Mouse (Mus musculus) hindbrain, embryonic 16.5 days (tissue): Measurements from ENCODE around the gene Fcrls. TPM values are rescaled to one million over a fixed set of nuclear protein-coding genes. Genes with fewer than 3 reads are reported as not detected.

ENCODE experiments used
- ATAC-seq: fragments of 200-750 bp; cut with Nextera tagmentation; 2 replicates; pipeline ENCODE4 v1.8.0; 2017; ENCODE audit warnings: moderate TSS enrichment, moderate library complexity
- H3K27ac ChIP-seq: fragments of 300-500 bp; sonication (generic); 2 replicates; pipeline ENCODE4 v1.5.1; 2014; ENCODE audit warnings: low read depth, mild to moderate bottlenecking, control low read depth, low read length, moderate library complexity
- H3K27me3 ChIP-seq: fragments of 300-500 bp; sonication (generic); replicated peaks from 2 replicates; pipeline ENCODE4 v1.6.1; 2014; ENCODE audit warnings: low read length; ENCODE audit not compliant: control insufficient read depth, insufficient read depth
- H3K36me3 ChIP-seq: fragments of 300-500 bp; sonication (generic); 2 replicates; pipeline ENCODE4 v1.6.1; 2014; ENCODE audit warnings: mild to moderate bottlenecking, low read length, moderate library complexity, mixed read lengths; ENCODE audit not compliant: control insufficient read depth, insufficient read depth
- H3K4me1 ChIP-seq: fragments of 300-500 bp; sonication (generic); 2 replicates; pipeline ENCODE4 v1.6.1; 2014; ENCODE audit warnings: low read depth, low read length; ENCODE audit not compliant: control insufficient read depth, insufficient read depth
- H3K4me2 ChIP-seq: fragments of 300-500 bp; sonication (generic); 2 replicates; pipeline ENCODE4 v1.6.1; 2014; ENCODE audit warnings: mild to moderate bottlenecking, low read length, control low read depth, moderate library complexity
- H3K4me3 ChIP-seq: fragments of 300-500 bp; sonication (generic); 2 replicates; pipeline ENCODE4 v1.5.1; 2014; ENCODE audit warnings: mild to moderate bottlenecking, low read length, control low read depth, moderate library complexity
- H3K9ac ChIP-seq: fragments of 300-500 bp; sonication (generic); 2 replicates; pipeline ENCODE4 v1.6.1; 2014; ENCODE audit warnings: low read depth, mild to moderate bottlenecking, control low read depth, low read length, moderate library complexity
- H3K9me3 ChIP-seq: fragments of 300-500 bp; sonication (generic); 2 replicates; pipeline ENCODE4 v1.6.1; 2014; ENCODE audit warnings: mild to moderate bottlenecking, low read length, moderate library complexity; ENCODE audit not compliant: control insufficient read depth
- WGBS: fragments of 180-500 bp; shearing (Covaris S2); extraction: QIAGEN DNeasy Blood & Tissue Kit; methylation state at CpG from one replicate; pipeline ENCODE4 v1.1.7; 2014; 5-methylcytosine and 5-hydroxymethylcytosine counted together
- polyA plus RNA-seq: library from polyadenylated mRNA; unstranded; fragments of >200 nt; fragmentation: Nextera tagmentation; extraction: Ambion mirVana; gene quantifications from 2 replicates; pipeline ENCODE4 v1.2.1, GENCODE M21; 2015

The Fcrls gene
- polyA plus RNA-seq, 1 experiment from 2014 or later, result 15.9 TPM

GRCm38 (mm10) chr3:87223636-87224035 lies 39.9 kb downstream of the Fcrls start:
- no peaks in the 10 kb centered on the region; the same call in 1 of the 2 replicates for H3K27me3 ChIP-seq

DNA sequence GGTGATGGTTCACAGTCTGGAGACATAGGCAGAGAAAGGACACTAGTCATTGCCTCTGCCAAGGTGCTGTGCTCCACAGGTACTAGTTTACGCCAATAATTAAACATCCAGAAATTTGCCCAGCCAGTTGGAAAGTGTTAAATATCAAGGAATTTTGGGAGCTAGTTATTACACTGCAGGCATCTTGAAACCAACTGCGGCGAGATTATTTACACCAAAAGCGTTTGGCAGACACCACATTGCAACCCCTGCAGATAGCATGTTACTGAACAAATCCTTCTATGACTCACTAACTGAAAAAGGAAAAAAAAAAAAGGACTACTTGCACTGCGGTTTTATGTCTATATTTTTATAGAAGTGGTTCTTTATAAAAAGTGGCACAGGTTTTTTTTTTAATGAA lies 41.2 kb downstream of the Fcrls start:
- H3K36me3 ChIP-seq, result no peaks in the 10 kb centered on the region
- no peak overlapping the region for H3K4me2 ChIP-seq
- no peak overlapping the region for H3K27ac ChIP-seq
- no peak overlapping the region for H3K4me3 ChIP-seq
- no peaks in the 10 kb centered on the region for H3K4me1 ChIP-seq
- H3K9ac ChIP-seq, result no peak overlapping the region
- H3K9me3 ChIP-seq, result no peaks in the 10 kb centered on the region
- no peak for ATAC-seq
- WGBS, result 83% methylated on average over 5 of the region's 5 CpGs
- H3K27me3 ChIP-seq, result no peaks in the 10 kb centered on the region; the same call in 1 of the 2 replicates

More at GRCm38 (mm10) chr3:87223636-87224035, 39.9 kb downstream of the Fcrls start:
- Histone ChIP-seq H3K36me3 (no peaks in the 10 kb centered on the region), H3K27ac (no peak overlapping the region), H3K4me3 (no peak overlapping the region), H3K4me1 (no peaks in the 10 kb centered on the region), H3K9ac (no peak overlapping the region), H3K4me2 (no peak overlapping the region), H3K9me3 (no peaks in the 10 kb centered on the region)
- 81% methylated on average over 4 of the region's 4 CpGs for WGBS
- no peak for ATAC-seq

- no peak for ATAC-seq
- Histone ChIP-seq H3K36me3 (no peaks in the 10 kb centered on the region), H3K4me2 (no peak overlapping the region), H3K4me1 (no peaks in the 10 kb centered on the region), H3K9ac (no peak overlapping the region), H3K9me3 (no peaks in the 10 kb centered on the region), H3K4me3 (no peak overlapping the region), H3K27me3 (no peaks in the 10 kb centered on the region), H3K27ac (no peak overlapping the region)
- 81% methylated on average over 11 of the region's 11 CpGs for WGBS
These were observed 48.4 kb downstream of the Fcrls start for GRCm38 (mm10) chr3:87215176-87215575.

DNA sequence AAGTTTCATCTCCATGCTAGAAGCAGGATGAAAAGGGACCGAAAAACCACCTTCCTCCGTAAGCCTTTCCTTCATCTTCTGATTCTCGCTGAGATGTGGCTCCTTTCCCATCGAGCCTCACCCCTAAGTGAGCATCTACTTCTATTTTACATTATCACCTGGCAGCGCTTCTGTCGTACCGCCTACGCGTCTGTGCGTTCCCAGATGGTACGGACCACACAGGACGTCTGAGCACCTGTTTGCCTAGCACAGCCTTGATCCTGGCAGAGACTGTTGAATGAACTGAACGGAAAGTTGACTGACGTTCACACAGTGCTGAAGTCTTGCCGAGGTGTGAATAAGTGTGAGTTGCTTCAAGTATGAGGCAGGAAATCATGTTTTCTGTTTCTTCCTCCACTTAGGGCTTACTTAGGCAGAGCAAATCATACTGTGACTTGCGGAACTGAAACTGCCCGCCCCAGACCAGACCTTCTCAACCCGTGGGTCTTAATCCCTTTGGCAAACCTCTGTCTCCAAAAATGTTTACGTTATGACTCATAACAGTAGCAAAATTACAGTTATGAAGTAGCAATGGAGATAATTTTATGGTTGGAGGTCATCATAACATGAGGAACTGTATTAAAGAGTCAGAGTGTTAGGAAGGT lies 49.2 kb downstream of the Fcrls start:
- Histone ChIP-seq H3K9ac (no peak overlapping the region), H3K36me3 (no peaks in the 10 kb centered on the region), H3K9me3 (no peaks in the 10 kb centered on the region), H3K4me3 (no peak overlapping the region), H3K4me1 (no peaks in the 10 kb centered on the region), H3K27ac (no peak overlapping the region), H3K27me3 (no peaks in the 10 kb centered on the region), H3K4me2 (no peak overlapping the region)
- no peak for ATAC-seq
- WGBS, result 93% methylated on average over 19 of the region's 19 CpGs

- Histone ChIP-seq H3K36me3 (no peaks in the 10 kb centered on the region), H3K9ac (no peak overlapping the region), H3K4me1 (no peaks in the 10 kb centered on the region), H3K4me2 (no peak overlapping the region), H3K27me3 (no peaks in the 10 kb centered on the region), H3K9me3 (no peaks in the 10 kb centered on the region), H3K27ac (no peak overlapping the region), H3K4me3 (no peak overlapping the region)
- no peak for ATAC-seq
- WGBS, result 83% methylated on average over 5 of the region's 5 CpGs
These were observed 57.0 kb downstream of the Fcrls start for GRCm38 (mm10) chr3:87206336-87207075.

Other genes starting within 250 kb of the Fcrls start
- gene Kirrel, start 89.0 kb downstream of the Fcrls start, polyA plus RNA-seq, result 4.4 TPM in 2 replicates
- 0.07 and 0.08 TPM in 2 replicates for gene Cd5l, start 94.1 kb upstream of the Fcrls start, polyA plus RNA-seq
- gene Fcrl1, start 112.6 kb upstream of the Fcrls start, polyA plus RNA-seq, result 0.35 TPM in 1 of 2 replicates, not detected in the other
- gene Fcrl5, start 172.0 kb upstream of the Fcrls start, polyA plus RNA-seq, result not detected in 2 replicates